Mouse (Mus musculus): ENCODE measurements around the gene Leap2.

DNA sequence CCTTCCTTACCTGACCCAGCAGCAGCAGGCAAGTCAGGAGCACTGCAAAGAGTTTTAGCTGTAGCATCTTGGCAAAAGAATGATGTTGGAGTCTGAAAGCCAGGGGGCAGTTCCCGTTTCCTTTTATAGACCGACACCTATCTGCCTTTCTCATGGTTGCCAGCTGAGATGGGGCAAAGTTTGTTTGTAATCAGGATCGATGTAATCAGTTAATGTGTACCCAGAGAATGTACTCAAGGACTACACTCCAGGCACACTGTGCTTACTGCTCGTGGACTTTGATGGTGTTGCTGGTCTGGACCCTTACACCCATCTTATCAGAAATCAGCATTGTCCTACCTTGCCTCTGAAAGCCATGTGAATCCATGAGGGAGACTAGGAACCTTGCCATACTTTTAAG lies at the start of gene Leap2:
- TF ChIP-seq POLR2A (IDR thresholded peaks at IDR 0.05; ENCODE audit: extremely low read depth, insufficient read depth, low read length): 0 out of 2 replicates have a peak, but pooled peaks have one; percentile 16
- no peak for TF ChIP-seq CTCF (IDR thresholded peaks at IDR 0.05; ENCODE audit: low read depth, low read length)
